Mouse (Mus musculus): ENCODE measurements around the gene Mlph. TPM values are rescaled to one million over a fixed set of nuclear protein-coding genes. Genes with fewer than 3 reads are reported as not detected.

Gene Mlph
- total and polyA plus RNA-seq, 3 experiments = not detected

GRCm38 (mm10) chr1:90921687-90922086 is 6.8 kb downstream of the Mlph start:
- no peaks in the 10 kb centered on the region for H3K27me3 ChIP-seq (ENCODE audit: control insufficient read depth in 1 of 2, insufficient read depth in 2 of 2, low read length in 2 of 2)
- TF ChIP-seq HCFC1 (IDR thresholded peaks at IDR 0.05; ENCODE audit: low read depth, low read length) (no peak), MYB (IDR thresholded peaks at IDR 0.05; ENCODE audit: low read depth, low read length) (no peak), CHD1 (IDR thresholded peaks at IDR 0.05; ENCODE audit: low read depth, low read length) (no peak)
- H3K79me2 ChIP-seq (ENCODE audit: control insufficient read depth, insufficient read depth, low read length, poor library complexity) = no peaks in the 10 kb centered on the region
- no peaks in the 10 kb centered on the region for H3K9me3 ChIP-seq (replicated peaks; ENCODE audit: insufficient read depth, low read length)
- H3K4me3 ChIP-seq (ENCODE audit: control insufficient read depth in 1 of 2, insufficient read depth in 1 of 2, low read depth in 2 of 2, low read length in 2 of 2) = no peak overlapping the region
- no peak overlapping the region for H3K9ac ChIP-seq (ENCODE audit: control insufficient read depth, low read depth, low read length, poor library complexity, severe bottlenecking)
- no peak overlapping the region for H3K27ac ChIP-seq (ENCODE audit: control insufficient read depth, low read depth, low read length)
- no peak for DNase-seq (ENCODE audit: low read depth, low spot score)
- no peaks in the 10 kb centered on the region for H3K4me1 ChIP-seq (ENCODE audit: control insufficient read depth in 1 of 2, insufficient read depth in 2 of 2, low read length in 2 of 2)
- H3K36me3 ChIP-seq (ENCODE audit: control insufficient read depth in 1 of 2, insufficient read depth in 2 of 2, low read length in 2 of 2) = no peaks in the 10 kb centered on the region

- TF ChIP-seq CHD1 (IDR thresholded peaks at IDR 0.05; ENCODE audit: low read depth, low read length) (no peak), MAZ (IDR thresholded peaks at IDR 0.05; ENCODE audit: low read depth, low read length) (no peak), RCOR1 (IDR thresholded peaks at IDR 0.05; ENCODE audit: low read depth, low read length) (no peak), JUND (IDR thresholded peaks at IDR 0.05; ENCODE audit: low read depth, low read length) (no peak), ELF1 (IDR thresholded peaks at IDR 0.05; ENCODE audit: low read depth, low read length) (no peak), MAFK (IDR thresholded peaks at IDR 0.05; ENCODE audit: borderline replicate concordance, low read depth, low read length) (no peak), POLR2AphosphoS5 (IDR thresholded peaks at IDR 0.05; ENCODE audit: borderline replicate concordance, low read depth, low read length) (no peak), POLR2AphosphoS2 (IDR thresholded peaks at IDR 0.05; ENCODE audit: low read length) (no peak), KAT2A (conservative IDR thresholded peaks at IDR 0.05; ENCODE audit: low read depth, low read length) (no peak), NELFE (IDR thresholded peaks at IDR 0.05; ENCODE audit: low read depth, low read length) (no peak), GABPA (IDR thresholded peaks at IDR 0.05; ENCODE audit: low read depth, low read length) (no peak)
- H3K4me3 ChIP-seq (ENCODE audit: control insufficient read depth in 1 of 2, insufficient read depth in 1 of 2, low read depth in 2 of 2, low read length in 2 of 2) = no peak overlapping the region
- H3K9ac ChIP-seq (ENCODE audit: control insufficient read depth, low read depth, low read length, poor library complexity, severe bottlenecking) = no peak overlapping the region
- H3K27me3 ChIP-seq (ENCODE audit: control insufficient read depth in 1 of 2, insufficient read depth in 2 of 2, low read length in 2 of 2) = no peaks in the 10 kb centered on the region
- no peak for DNase-seq (ENCODE audit: low read depth, low spot score)
- H3K79me2 ChIP-seq (ENCODE audit: control insufficient read depth, insufficient read depth, low read length, poor library complexity) = no peaks in the 10 kb centered on the region
- no peaks in the 10 kb centered on the region for H3K4me1 ChIP-seq (ENCODE audit: control insufficient read depth in 1 of 2, insufficient read depth in 2 of 2, low read length in 2 of 2)
- no peaks in the 10 kb centered on the region for H3K36me3 ChIP-seq (ENCODE audit: control insufficient read depth in 1 of 2, insufficient read depth in 2 of 2, low read length in 2 of 2)
- no peak overlapping the region for H3K27ac ChIP-seq (ENCODE audit: control insufficient read depth, low read depth, low read length)
- H3K9me3 ChIP-seq (replicated peaks; ENCODE audit: insufficient read depth, low read length) = no peaks in the 10 kb centered on the region
Observed at GRCm38 (mm10) chr1:90926030-90926429, 11.1 kb downstream of the Mlph start.

GRCm38 (mm10) chr1:90927308-90927707 is 12.4 kb downstream of the Mlph start:
- no peak overlapping the region for H3K27ac ChIP-seq (ENCODE audit: control insufficient read depth, low read depth, low read length)
- no peaks in the 10 kb centered on the region for H3K4me1 ChIP-seq (ENCODE audit: control insufficient read depth in 1 of 2, insufficient read depth in 2 of 2, low read length in 2 of 2)
- H3K4me3 ChIP-seq (ENCODE audit: control insufficient read depth in 1 of 2, insufficient read depth in 1 of 2, low read depth in 2 of 2, low read length in 2 of 2) = no peak overlapping the region
- TF ChIP-seq EP300 (IDR thresholded peaks at IDR 0.05; ENCODE audit: low read depth in 1 of 2, low read length in 2 of 2) = no peak
- no peak for TF ChIP-seq UBTF (IDR thresholded peaks at IDR 0.05; ENCODE audit: borderline replicate concordance, insufficient read depth, low read depth, low read length)
- TF ChIP-seq SMC3 (IDR thresholded peaks at IDR 0.05; ENCODE audit: low read depth, low read length) = no peak
- TF ChIP-seq ZMIZ1 (IDR thresholded peaks at IDR 0.05; ENCODE audit: low read depth, low read length) = no peak
- TF ChIP-seq HCFC1 (IDR thresholded peaks at IDR 0.05; ENCODE audit: low read depth, low read length) = no peak
- TF ChIP-seq ZKSCAN1 (IDR thresholded peaks at IDR 0.05; ENCODE audit: low read depth, low read length) = no peak
- TF ChIP-seq USF2 (IDR thresholded peaks at IDR 0.05; ENCODE audit: borderline replicate concordance in 1 of 2, insufficient read depth in 1 of 2, low read depth in 1 of 2, low read length in 2 of 2) = no peak
- TF ChIP-seq MYB (IDR thresholded peaks at IDR 0.05; ENCODE audit: low read depth, low read length) = no peak
- TF ChIP-seq RAD21 (IDR thresholded peaks at IDR 0.05; ENCODE audit: low read depth, low read length) = no peak
- TF ChIP-seq KAT2A (conservative IDR thresholded peaks at IDR 0.05; ENCODE audit: low read depth, low read length) = no peak
- TF ChIP-seq MAFK (IDR thresholded peaks at IDR 0.05; ENCODE audit: borderline replicate concordance, low read depth, low read length) = no peak
- no peak for TF ChIP-seq CHD1 (IDR thresholded peaks at IDR 0.05; ENCODE audit: low read depth, low read length)
- TF ChIP-seq SIN3A (IDR thresholded peaks at IDR 0.05; ENCODE audit: low read length) = no peak
- TF ChIP-seq ZC3H11A (IDR thresholded peaks at IDR 0.05; ENCODE audit: low read depth, low read length) = no peak
- TF ChIP-seq POLR2A (IDR thresholded peaks at IDR 0.05; ENCODE audit: control insufficient read depth in 1 of 2, insufficient read depth in 1 of 2, low read depth in 1 of 2, low read length in 2 of 2, poor library complexity in 1 of 2) = no peak
- TF ChIP-seq NRF1 (IDR thresholded peaks at IDR 0.05; ENCODE audit: insufficient read depth, low read depth, low read length, poor library complexity, severe bottlenecking) = no peak
- no peak for TF ChIP-seq ELF1 (IDR thresholded peaks at IDR 0.05; ENCODE audit: low read depth, low read length)
- no peak for TF ChIP-seq GABPA (IDR thresholded peaks at IDR 0.05; ENCODE audit: low read depth, low read length)
- no peaks in the 10 kb centered on the region for H3K27me3 ChIP-seq (ENCODE audit: control insufficient read depth in 1 of 2, insufficient read depth in 2 of 2, low read length in 2 of 2)
- H3K36me3 ChIP-seq (ENCODE audit: control insufficient read depth in 1 of 2, insufficient read depth in 2 of 2, low read length in 2 of 2) = no peaks in the 10 kb centered on the region
- no peaks in the 10 kb centered on the region for H3K9me3 ChIP-seq (replicated peaks; ENCODE audit: insufficient read depth, low read length)
- no peak for DNase-seq (ENCODE audit: low read depth, low spot score)
- no peaks in the 10 kb centered on the region for H3K79me2 ChIP-seq (ENCODE audit: control insufficient read depth, insufficient read depth, low read length, poor library complexity)
- H3K9ac ChIP-seq (ENCODE audit: control insufficient read depth, low read depth, low read length, poor library complexity, severe bottlenecking) = no peak overlapping the region

Measured in MEL (cell line).